Mouse (Mus musculus): ENCODE data around the gene Ifnl2. TPM values are rescaled to one million over a fixed set of nuclear protein-coding genes. Genes with fewer than 3 reads are reported as not detected.
"Not testable (repeated sequence)": the region's sequence is repeated elsewhere in the genome, so short reads cannot be mapped to it uniquely, and the experiment has no call there.

Gene Ifnl2
- not detected in 2 replicates for polyA plus RNA-seq (2014; fragmentation: Nextera tagmentation; extraction: Ambion mirVana)

DNA sequence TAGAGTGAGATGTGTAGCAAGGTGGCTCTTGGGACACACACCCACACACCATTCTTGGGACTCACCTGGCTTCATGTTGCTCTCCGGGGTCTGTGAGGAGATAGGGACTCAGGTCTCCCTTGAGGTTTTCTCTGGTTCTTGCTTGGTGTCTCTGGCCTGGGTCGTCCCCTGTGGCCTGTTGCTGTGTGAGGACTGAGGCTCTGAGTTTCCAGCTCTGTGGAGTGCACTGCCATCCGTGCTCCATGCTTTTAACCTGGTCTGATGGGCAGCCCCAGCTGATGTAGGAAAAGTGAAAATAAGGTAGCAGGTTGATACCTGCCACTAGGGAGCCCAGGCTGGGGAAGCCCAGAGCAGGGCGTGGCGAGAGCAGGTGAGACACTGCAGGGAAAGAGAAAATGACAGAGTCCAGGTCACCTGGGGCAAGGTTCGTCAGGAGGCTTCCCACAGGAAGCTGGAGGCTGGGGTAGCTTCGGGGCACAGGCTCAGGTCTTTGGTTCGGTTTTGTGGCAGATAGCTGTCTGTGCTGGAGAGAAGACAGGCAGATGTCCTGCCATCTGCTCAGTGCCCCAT, at the start of gene Ifnl2:
TSS of gene Ifnl2 (minus strand) at position 51 of the 570 bp plus-strand sequence.
- not testable (repeated sequence) for H3K36me3 ChIP-seq (ENCODE audit: control insufficient read depth, insufficient read depth, low read length); H3K27ac ChIP-seq (ENCODE audit: low read depth, low read length); H3K9me3 ChIP-seq (ENCODE audit: control insufficient read depth, low read length); H3K4me3 ChIP-seq (ENCODE audit: low read depth, low read length); H3K4me1 ChIP-seq (ENCODE audit: control insufficient read depth, insufficient read depth, low read length); DNase-seq (ENCODE audit: low spot score, missing footprints); H3K4me2 ChIP-seq; ATAC-seq (ENCODE audit: low FRiP score); H3K9ac ChIP-seq (ENCODE audit: low read length); H3K27me3 ChIP-seq (ENCODE audit: control insufficient read depth, insufficient read depth, low read length)
- 70% methylated on average over 8 of the region's 8 CpGs for WGBS

DNA sequence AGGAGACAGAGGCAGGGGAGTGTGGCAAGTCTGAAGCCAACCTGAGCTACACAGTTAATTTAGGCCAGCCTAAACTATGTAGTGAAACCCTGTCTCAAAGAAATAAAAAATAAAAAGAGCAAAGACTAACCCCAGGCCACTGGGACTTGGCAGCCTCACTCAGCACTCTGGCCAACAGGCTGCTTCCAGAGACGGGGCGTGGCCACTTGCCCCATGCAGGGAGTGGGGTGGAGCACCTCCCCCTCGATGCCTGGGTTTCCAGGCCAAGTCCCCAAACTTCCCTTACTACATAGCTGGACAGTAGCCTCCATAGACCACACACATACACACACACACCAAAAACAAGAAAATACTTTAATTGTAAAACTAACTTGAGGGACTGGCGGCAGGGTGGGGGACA, 48.2 kb upstream of the Ifnl2 start:
- Histone ChIP-seq H3K4me2 (no peak overlapping the region), H3K4me3 (ENCODE audit: low read depth, low read length) (no peak overlapping the region), H3K36me3 (ENCODE audit: control insufficient read depth, insufficient read depth, low read length) (peaks cover 12% of the 10 kb centered on the region), H3K4me1 (ENCODE audit: control insufficient read depth, insufficient read depth, low read length) (no peaks in the 10 kb centered on the region), H3K27ac (ENCODE audit: low read depth, low read length) (no peak overlapping the region), H3K9me3 (ENCODE audit: control insufficient read depth, low read length) (no peaks in the 10 kb centered on the region), H3K27me3 (ENCODE audit: control insufficient read depth, insufficient read depth, low read length) (no peaks in the 10 kb centered on the region), H3K9ac (ENCODE audit: low read length) (no peak overlapping the region)
- ATAC-seq (ENCODE audit: low FRiP score) (no peak), DNase-seq (ENCODE audit: low spot score, missing footprints) (no peak)
- 58% methylated on average over 4 of the region's 4 CpGs for WGBS

DNA sequence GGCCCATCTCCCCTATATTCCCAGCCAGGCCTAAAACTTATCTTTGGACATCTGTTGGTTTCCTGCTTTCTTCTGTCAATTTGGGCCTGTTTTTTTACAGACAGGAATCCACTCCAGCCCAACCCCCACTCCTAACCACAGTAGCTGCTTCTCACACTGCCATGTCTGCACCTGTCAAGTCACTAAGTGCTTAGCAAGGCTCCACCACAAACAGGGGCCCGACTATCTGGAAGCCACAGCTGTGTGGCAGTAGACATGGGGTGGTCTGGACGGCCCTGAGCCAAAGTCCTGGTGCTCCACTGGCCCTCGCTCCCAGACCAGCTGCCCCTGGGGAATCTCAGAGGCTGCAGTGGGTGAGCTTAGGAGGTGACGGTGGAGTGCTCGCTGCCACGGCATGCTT, 47.5 kb upstream of the Ifnl2 start:
- Histone ChIP-seq H3K36me3 (ENCODE audit: control insufficient read depth, insufficient read depth, low read length) (peaks cover 9% of the 10 kb centered on the region), H3K27me3 (ENCODE audit: control insufficient read depth, insufficient read depth, low read length) (no peaks in the 10 kb centered on the region), H3K9ac (ENCODE audit: low read length) (no peak overlapping the region), H3K27ac (ENCODE audit: low read depth, low read length) (no peak overlapping the region), H3K4me1 (ENCODE audit: control insufficient read depth, insufficient read depth, low read length) (no peaks in the 10 kb centered on the region), H3K4me3 (ENCODE audit: low read depth, low read length) (no peak overlapping the region), H3K4me2 (no peak overlapping the region), H3K9me3 (ENCODE audit: control insufficient read depth, low read length) (no peaks in the 10 kb centered on the region; the same call in 1 of the 2 replicates)
- 87% methylated on average over 6 of the region's 6 CpGs for WGBS
- DNase-seq (ENCODE audit: low spot score, missing footprints): no peak
- no peak for ATAC-seq (ENCODE audit: low FRiP score)

DNA sequence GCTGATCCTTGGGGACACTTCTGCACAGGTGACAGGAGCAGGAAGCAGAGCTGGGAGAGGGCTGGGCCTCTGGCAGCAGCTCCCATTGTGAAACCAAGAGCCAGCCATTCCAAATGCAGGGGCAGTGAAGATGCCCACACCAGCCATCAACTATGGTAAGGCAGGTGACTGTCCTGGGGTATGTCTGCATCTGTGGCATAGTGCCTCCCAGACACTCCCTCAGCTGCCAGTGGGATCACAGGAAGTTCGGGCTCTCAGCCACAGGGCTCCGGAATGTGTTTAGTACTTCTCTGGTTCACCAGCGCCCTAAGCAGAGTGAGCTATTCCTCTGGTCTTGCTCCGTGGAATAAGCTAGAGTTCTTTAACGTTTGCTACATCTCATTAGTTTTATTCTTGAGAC, 46.8 kb upstream of the Ifnl2 start:
- Histone ChIP-seq H3K4me1 (ENCODE audit: control insufficient read depth, insufficient read depth, low read length) (no peaks in the 10 kb centered on the region), H3K4me3 (ENCODE audit: low read depth, low read length) (no peak overlapping the region), H3K27ac (ENCODE audit: low read depth, low read length) (no peak overlapping the region), H3K4me2 (no peak overlapping the region), H3K27me3 (ENCODE audit: control insufficient read depth, insufficient read depth, low read length) (no peaks in the 10 kb centered on the region), H3K9ac (ENCODE audit: low read length) (no peak overlapping the region), H3K36me3 (ENCODE audit: control insufficient read depth, insufficient read depth, low read length) (peaks cover 5% of the 10 kb centered on the region; the same call in 1 of the 2 replicates), H3K9me3 (ENCODE audit: control insufficient read depth, low read length) (no peaks in the 10 kb centered on the region; the same call in 1 of the 2 replicates)
- WGBS: 82% methylated on average over 5 of the region's 5 CpGs
- no peak for DNase-seq (ENCODE audit: low spot score, missing footprints)
- no peak for ATAC-seq (ENCODE audit: low FRiP score)

DNA sequence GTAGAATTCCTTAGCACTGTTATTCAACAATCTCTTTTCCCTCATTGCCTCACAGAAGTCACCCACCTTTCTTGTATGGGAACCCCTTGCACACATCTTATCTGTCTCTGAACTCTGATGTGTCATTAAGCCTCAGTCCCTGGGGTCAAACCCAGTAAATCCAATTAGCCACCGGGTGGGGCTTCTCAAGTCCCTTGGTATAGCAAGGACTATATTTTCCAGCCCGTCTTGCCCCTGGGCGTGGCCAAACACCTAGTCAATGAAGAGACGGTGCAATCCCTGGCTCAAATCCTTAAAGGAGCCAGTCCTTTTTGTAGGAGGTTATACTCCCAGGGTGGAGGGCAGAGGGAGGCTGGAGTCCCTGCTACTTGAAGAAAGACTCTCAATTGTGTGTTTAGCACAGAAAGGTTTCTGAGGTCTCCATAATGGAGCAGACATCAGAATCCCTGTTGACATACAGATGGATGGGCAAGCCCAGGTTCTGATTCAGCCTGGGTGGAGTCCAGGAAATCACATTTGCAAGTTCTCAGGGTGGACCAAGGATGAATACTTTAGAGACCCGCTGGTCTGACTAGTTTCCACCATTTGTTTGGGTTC, 45.8 kb upstream of the Ifnl2 start:
- 17% methylated on average over 5 of the region's 5 CpGs for WGBS
- DNase-seq (ENCODE audit: low spot score, missing footprints): no peak
- H3K9me3 ChIP-seq (ENCODE audit: control insufficient read depth, low read length): no peaks in the 10 kb centered on the region; the same call in 1 of the 2 replicates
- no peaks in the 10 kb centered on the region for H3K4me1 ChIP-seq (ENCODE audit: control insufficient read depth, insufficient read depth, low read length)
- H3K27ac ChIP-seq (ENCODE audit: low read depth, low read length): no peak overlapping the region
- no peak overlapping the region for H3K9ac ChIP-seq (ENCODE audit: low read length)
- H3K36me3 ChIP-seq (ENCODE audit: control insufficient read depth, insufficient read depth, low read length): 0 out of 2 replicates have a peak, but pooled peaks cover 5% of the 10 kb centered on the region
- no peak for ATAC-seq (ENCODE audit: low FRiP score)
- H3K27me3 ChIP-seq (ENCODE audit: control insufficient read depth, insufficient read depth, low read length): no peaks in the 10 kb centered on the region
- H3K4me3 ChIP-seq (ENCODE audit: low read depth, low read length): no peak overlapping the region
- H3K4me2 ChIP-seq: no peak overlapping the region

DNA sequence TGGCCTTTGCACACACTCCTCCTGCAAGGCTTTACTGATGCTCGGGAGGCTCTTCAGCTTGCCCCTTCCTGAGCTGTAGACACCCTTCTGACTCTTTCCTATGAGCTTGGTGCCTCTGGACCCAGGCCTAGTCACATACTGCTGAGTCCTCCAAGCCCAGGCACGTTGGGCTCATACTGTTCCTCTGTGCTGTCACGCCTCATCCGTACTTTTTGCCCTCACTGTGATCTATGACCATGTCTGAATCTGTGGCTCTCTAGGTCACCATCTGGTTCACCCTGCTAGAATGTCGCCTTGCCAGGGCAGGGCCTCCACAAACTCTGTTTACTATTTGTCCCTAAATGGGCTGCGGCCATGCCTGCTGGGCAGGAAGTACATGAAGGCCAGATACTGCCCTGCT, 42.8 kb upstream of the Ifnl2 start:
- Histone ChIP-seq H3K9ac (ENCODE audit: low read length) (no peak overlapping the region), H3K27ac (ENCODE audit: low read depth, low read length) (no peak overlapping the region), H3K36me3 (ENCODE audit: control insufficient read depth, insufficient read depth, low read length) (0 out of 2 replicates have a peak, but pooled peaks cover 2% of the 10 kb centered on the region), H3K9me3 (ENCODE audit: control insufficient read depth, low read length) (no peaks in the 10 kb centered on the region; the same call in 1 of the 2 replicates), H3K27me3 (ENCODE audit: control insufficient read depth, insufficient read depth, low read length) (no peaks in the 10 kb centered on the region), H3K4me2 (no peak overlapping the region), H3K4me3 (ENCODE audit: low read depth, low read length) (no peak overlapping the region), H3K4me1 (ENCODE audit: control insufficient read depth, insufficient read depth, low read length) (no peaks in the 10 kb centered on the region)
- ATAC-seq (ENCODE audit: low FRiP score) (no peak), DNase-seq (ENCODE audit: low spot score, missing footprints) (no peak)
- WGBS: 94% methylated on average over 6 of the region's 6 CpGs

DNA sequence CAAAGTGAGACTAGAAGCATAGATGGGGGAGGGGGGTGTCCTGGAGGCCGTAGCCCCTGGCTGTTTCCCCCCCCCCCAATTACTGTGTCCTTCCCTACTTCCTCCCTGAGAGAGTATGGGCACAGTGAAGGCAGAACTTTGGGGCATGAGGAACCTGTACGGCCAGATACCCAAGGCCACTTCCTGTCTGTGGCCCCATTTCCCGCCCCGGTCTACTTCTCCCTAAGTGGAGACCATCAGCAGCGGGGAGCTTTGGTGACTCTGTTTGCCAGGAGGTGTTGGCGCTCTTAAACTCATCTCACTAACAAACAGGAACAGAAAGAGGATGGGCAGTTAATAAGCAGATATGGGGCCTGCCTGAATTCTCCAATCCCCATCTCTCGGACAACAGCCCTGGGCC, 37.4 kb upstream of the Ifnl2 start:
- H3K4me3 ChIP-seq (ENCODE audit: low read depth, low read length): no peak overlapping the region
- H3K27ac ChIP-seq (ENCODE audit: low read depth, low read length): no peak overlapping the region
- ATAC-seq (ENCODE audit: low FRiP score) (no peak), DNase-seq (ENCODE audit: low spot score, missing footprints) (no peak)
- no peak overlapping the region for H3K4me2 ChIP-seq
- no peaks in the 10 kb centered on the region; the same call in 1 of the 2 replicates for H3K9me3 ChIP-seq (ENCODE audit: control insufficient read depth, low read length)
- 70% methylated on average over 7 of the region's 7 CpGs for WGBS
- no peak overlapping the region for H3K9ac ChIP-seq (ENCODE audit: low read length)
- H3K36me3 ChIP-seq (ENCODE audit: control insufficient read depth, insufficient read depth, low read length): no peaks in the 10 kb centered on the region
- peaks cover 18% of the 10 kb centered on the region for H3K27me3 ChIP-seq (ENCODE audit: control insufficient read depth, insufficient read depth, low read length)
- peaks cover 15% of the 10 kb centered on the region for H3K4me1 ChIP-seq (ENCODE audit: control insufficient read depth, insufficient read depth, low read length)

DNA sequence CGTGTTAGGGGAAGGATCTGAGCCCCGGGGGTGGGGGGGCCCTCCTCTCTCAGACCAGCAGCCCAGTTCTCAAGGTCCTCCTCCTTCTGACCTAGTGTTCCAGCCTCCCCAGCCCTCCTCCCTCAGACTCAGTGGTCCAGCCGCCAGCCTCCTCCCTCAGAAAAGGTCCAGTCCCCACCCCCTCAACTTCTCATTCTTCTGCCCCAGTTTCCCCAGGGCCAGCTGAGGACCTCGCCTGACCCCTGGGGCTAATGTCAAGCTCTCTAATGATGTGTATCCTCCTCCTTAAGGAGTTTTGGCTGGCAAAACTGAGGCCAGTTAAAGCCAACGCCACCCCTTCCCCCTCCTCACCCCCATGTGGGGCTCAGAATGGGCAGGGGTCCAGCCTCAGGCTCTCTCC, 36.9 kb upstream of the Ifnl2 start, which contains the start of gene Nccrp1:
TSS of gene Nccrp1 (minus strand) at position 101 of the 400 bp plus-strand sequence.
- Histone ChIP-seq H3K36me3 (ENCODE audit: control insufficient read depth, insufficient read depth, low read length) (no peaks in the 10 kb centered on the region), H3K9me3 (ENCODE audit: control insufficient read depth, low read length) (no peaks in the 10 kb centered on the region), H3K4me1 (ENCODE audit: control insufficient read depth, insufficient read depth, low read length) (peaks cover 15% of the 10 kb centered on the region), H3K4me3 (ENCODE audit: low read depth, low read length) (peak within 1 kb of the TSS; percentile 15), H3K27me3 (ENCODE audit: control insufficient read depth, insufficient read depth, low read length) (peaks cover 18% of the 10 kb centered on the region), H3K4me2 (peak within 1 kb of the TSS; percentile 55), H3K9ac (ENCODE audit: low read length) (peak within 1 kb of the TSS; percentile 42), H3K27ac (ENCODE audit: low read depth, low read length) (no peak within 1 kb of the TSS)
- WGBS: 3% methylated on average over 5 of the region's 5 CpGs
- ATAC-seq (ENCODE audit: low FRiP score) (no peak), DNase-seq (ENCODE audit: low spot score, missing footprints) (no peak)

DNA sequence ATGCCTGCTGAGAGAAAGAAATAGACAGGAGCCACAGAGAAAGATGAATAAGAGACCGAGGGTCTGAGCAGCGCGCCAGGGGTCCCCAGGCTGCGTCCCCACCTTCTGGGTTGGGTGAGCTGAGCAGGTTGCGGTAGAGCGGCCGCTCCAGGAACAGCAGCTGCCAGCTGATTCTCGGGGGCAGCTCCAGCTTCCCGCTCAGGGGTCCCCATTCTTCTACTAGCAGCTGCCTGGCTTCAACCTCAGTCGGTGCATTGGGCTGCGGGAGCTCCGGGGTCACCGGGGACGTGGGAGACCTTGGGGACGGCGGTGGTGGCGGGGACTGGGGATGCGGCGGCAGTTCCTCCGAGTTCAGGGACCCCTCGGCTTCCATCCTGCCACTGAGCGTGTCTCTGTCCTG, 36.4 kb upstream of the Ifnl2 start:
- Histone ChIP-seq H3K4me1 (ENCODE audit: control insufficient read depth, insufficient read depth, low read length) (peaks cover 15% of the 10 kb centered on the region), H3K36me3 (ENCODE audit: control insufficient read depth, insufficient read depth, low read length) (no peaks in the 10 kb centered on the region), H3K4me2 (peak overlapping the region; percentile 55), H3K27me3 (ENCODE audit: control insufficient read depth, insufficient read depth, low read length) (peaks cover 18% of the 10 kb centered on the region), H3K9me3 (ENCODE audit: control insufficient read depth, low read length) (no peaks in the 10 kb centered on the region), H3K9ac (ENCODE audit: low read length) (peak overlapping the region; percentile 42), H3K4me3 (ENCODE audit: low read depth, low read length) (peak overlapping the region; percentile 15), H3K27ac (ENCODE audit: low read depth, low read length) (no peak overlapping the region)
- peak; percentile 86 for DNase-seq (ENCODE audit: low spot score, missing footprints)
- no peak for ATAC-seq (ENCODE audit: low FRiP score)
- 1% methylated on average over 22 of the region's 22 CpGs for WGBS

All from midbrain, embryonic 11.5 days (tissue).